Mouse (Mus musculus) spleen, adult 2 months (tissue): ENCODE results near the gene Ulk4. TPM values are rescaled to one million over a fixed set of nuclear protein-coding genes. Genes with fewer than 3 reads are reported as not detected.

Source experiments
- DNase-seq, 2 experiments: peaks; one replicate each; pipeline versions ENCODE4 v3.0.0 to v3.0.0-alpha.2; 2012 to 2021; ENCODE audit warnings: low spot score in 2 of 2, low read depth in 1 of 2
- H3K27ac ChIP-seq: fragments of 200-500 bp; 2 replicates; pipeline ENCODE4 v1.5.1; 2012; ENCODE audit warnings: low read length, inconsistent platforms; ENCODE audit not compliant: insufficient read depth
- H3K27me3 ChIP-seq: fragments of 200-500 bp; 2 replicates; pipeline ENCODE4 v1.6.1; 2012; ENCODE audit warnings: mild to moderate bottlenecking, moderate library complexity, low read length, inconsistent platforms; ENCODE audit not compliant: control insufficient read depth, insufficient read depth
- H3K36me3 ChIP-seq: fragments of 200-500 bp; 2 replicates; pipeline ENCODE4 v1.6.1; 2012; ENCODE audit warnings: mild to moderate bottlenecking, low read length, inconsistent platforms; ENCODE audit not compliant: control insufficient read depth, insufficient read depth
- H3K4me1 ChIP-seq: fragments of 200-500 bp; 2 replicates; pipeline ENCODE4 v1.6.1; 2011; ENCODE audit warnings: inconsistent platforms; ENCODE audit not compliant: control insufficient read depth, insufficient read depth, insufficient read length
- H3K4me3 ChIP-seq: fragments of 200-500 bp; 2 replicates; pipeline ENCODE4 v1.5.1; 2011; ENCODE audit warnings: mild to moderate bottlenecking, inconsistent platforms; ENCODE audit not compliant: insufficient read depth, insufficient read length; ENCODE audit errors: extremely low read depth
- CTCF ChIP-seq: fragments of 200-500 bp; IDR thresholded peaks from 2 replicates; pipeline ENCODE4 v1.5.1; 2011; ENCODE audit warnings: mild to moderate bottlenecking, inconsistent platforms; ENCODE audit not compliant: insufficient read depth, insufficient read length, insufficient replicate concordance; ENCODE audit errors: extremely low read depth
- POLR2A ChIP-seq: fragments of 200-500 bp; IDR thresholded peaks from 2 replicates; pipeline ENCODE4 v1.6.1; 2011; ENCODE audit warnings: low read depth, low read length, inconsistent platforms
- WGBS: fragments of 180-500 bp; shearing (Covaris S2); methylation state at CpG from one replicate; pipeline ENCODE4 v1.1.7; 2018; 5-methylcytosine and 5-hydroxymethylcytosine counted together
- polyA plus RNA-seq: library from polyadenylated mRNA; depleted of rRNA; stranded (reverse); fragments of >200 nt; gene quantifications from 2 replicates; pipeline ENCODE4 v1.2.3, GENCODE M21; 2012

Ulk4 gene
- polyA plus RNA-seq, 1 experiment: 0.39 TPM

DNA sequence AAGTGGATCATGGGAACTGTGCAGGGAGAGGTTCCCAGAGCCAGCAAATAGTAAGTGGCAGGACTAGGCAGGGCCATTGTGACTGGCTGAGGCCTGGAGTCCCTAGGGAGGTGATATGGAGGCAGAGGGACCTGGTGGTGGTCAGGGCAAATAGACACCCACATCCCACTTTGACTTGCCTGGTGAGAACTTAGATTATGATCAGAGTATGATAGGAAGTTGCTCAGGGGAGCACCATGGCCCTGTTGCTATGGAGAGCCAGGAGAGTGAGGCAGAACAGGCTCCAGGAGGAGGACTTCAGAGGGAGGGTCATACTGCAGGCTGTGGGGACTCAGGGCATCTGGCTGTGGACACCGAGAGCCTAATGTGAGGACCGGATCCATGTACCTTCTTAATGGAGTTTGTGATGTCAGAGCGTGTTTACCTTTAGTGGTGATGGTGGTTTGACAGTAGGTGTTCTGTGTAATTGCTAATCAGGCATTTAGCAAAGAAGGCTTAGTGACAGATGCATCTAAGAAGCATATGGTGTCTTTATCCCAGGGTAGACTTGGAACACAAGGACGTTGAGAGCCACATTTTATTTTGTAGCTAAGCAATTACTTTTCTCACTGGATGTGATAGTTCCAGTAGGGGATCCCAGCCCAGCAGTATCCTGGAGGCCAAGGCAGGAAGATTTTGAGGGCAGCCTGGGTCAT is 39.1 kb upstream of the Ulk4 start:
- no peaks in the 10 kb centered on the region for H3K27me3 ChIP-seq
- no peak for DNase-seq
- TF ChIP-seq CTCF (no peak), POLR2A (no peak)
- H3K4me1 ChIP-seq: peaks cover 31% of the 10 kb centered on the region
- 83% methylated on average over 4 of the region's 4 CpGs for WGBS
- peaks cover 4% of the 10 kb centered on the region; the same call in 1 of the 2 replicates for H3K36me3 ChIP-seq
- H3K4me3 ChIP-seq: no peak overlapping the region
- peak overlapping the region; percentile 76 for H3K27ac ChIP-seq

DNA sequence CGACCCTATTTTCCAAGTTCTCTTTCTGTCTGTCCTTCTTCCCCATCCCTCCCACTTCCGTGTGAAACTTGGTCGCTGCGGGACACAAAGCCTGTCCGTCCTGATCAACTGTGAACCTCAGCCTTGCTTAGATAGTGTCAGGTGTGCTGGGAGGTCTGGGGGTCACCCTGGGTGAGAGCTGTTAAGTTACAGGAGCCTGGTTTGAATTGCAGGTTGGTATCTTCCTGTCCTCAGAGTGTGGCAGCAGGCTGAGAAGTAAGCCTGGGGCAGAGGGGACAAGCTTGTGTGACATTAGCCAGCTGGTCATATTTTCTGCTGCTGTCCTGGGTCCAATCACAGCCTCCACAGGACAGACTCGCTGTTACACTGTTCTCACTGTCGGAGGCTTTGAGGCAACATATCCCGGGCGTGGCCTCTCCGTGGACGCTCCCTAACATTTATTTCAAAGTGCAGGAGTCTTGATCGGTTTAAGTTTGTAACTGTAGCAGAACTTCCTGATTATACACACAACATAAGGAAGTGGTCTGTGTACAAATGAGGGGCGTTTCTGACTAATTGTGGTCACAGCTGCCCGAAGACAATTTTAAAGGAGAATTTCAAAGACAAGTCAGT is 37.6 kb upstream of the Ulk4 start:
- Histone ChIP-seq H3K27ac (peak overlapping the region; percentile 84), H3K4me3 (peak overlapping the region; percentile 51; the same call in 1 of the 2 replicates), H3K27me3 (no peaks in the 10 kb centered on the region), H3K36me3 (peaks cover 1% of the 10 kb centered on the region; the same call in 1 of the 2 replicates), H3K4me1 (peaks cover 31% of the 10 kb centered on the region)
- DNase-seq: no peak
- WGBS: 4% methylated on average over 14 of the region's 14 CpGs
- no peak for TF ChIP-seq CTCF
- TF ChIP-seq POLR2A: no peak

DNA sequence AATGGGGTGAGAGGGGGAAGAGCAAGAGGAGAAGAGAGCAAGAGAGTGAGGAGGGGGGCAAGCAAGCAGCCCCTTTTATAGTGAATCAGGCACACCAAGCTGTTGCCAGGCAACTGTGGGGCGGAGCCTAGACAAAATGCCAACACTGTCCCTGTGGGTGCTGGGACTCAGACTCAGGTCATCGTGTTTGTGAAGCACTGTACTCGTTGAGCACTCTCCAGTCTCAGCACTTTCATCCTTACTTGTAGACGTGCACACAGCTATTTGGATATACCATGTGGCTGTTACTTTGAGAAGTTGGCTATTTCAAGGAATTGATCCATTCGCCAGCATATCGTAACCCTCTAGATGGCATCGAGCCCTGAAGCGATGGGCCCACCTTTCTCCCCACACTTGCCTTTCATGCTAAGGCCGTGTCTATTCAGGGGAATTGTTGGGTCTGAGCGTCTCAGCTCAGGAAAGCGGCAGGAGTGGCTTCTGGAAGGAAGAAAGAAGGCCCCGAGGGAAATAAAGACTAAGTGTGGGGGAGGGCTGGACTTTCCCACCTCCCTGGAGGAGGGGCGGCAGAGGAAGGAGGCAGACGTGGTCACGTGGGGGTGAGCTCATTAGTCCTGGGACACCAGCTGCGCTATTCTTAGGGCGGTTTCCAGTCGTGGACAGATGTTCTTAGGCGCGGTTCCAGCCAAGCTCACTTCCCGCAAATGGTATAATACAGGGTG is 36.8 kb upstream of the Ulk4 start:
- TF ChIP-seq CTCF: no peak
- TF ChIP-seq POLR2A: no peak
- H3K36me3 ChIP-seq: peaks cover 1% of the 10 kb centered on the region; the same call in 1 of the 2 replicates
- peak overlapping the region; percentile 84 for H3K27ac ChIP-seq
- H3K27me3 ChIP-seq: no peaks in the 10 kb centered on the region
- peak; percentile 64 to 78 for DNase-seq
- peaks cover 32% of the 10 kb centered on the region for H3K4me1 ChIP-seq
- 5% methylated on average over 21 of the region's 21 CpGs for WGBS
- peak overlapping the region; percentile 51 for H3K4me3 ChIP-seq

DNA sequence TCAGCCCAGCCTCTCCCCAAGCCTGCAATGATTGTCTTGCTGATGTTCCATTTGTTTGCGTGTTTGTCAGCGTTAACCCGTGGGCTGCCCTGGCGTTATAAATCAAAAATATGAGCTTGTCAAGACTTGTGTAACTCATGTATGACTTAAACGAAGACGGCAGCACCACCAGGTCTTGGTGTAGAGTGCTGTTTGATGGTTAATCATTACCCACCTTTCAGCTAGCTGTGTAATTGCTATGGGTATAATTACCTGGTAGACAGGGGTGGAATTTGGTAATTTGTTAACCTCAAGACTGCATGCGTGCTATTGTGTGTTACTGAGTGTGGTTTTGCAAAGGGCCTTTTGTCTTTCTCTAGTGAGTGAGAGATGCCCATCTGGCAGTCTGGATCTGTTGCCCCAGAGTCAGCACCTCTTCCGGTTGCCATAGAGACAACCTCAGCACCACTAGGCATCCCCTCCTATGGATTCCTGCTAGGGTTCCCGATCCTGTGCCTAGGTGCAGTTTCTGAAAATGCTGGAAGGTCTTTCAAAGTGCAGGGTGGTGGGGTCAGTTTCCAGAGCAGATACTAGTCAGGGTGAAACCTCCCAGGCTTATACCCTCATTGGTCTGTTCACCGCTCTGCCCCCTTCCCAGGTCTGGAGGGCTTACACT is 35.4 kb upstream of the Ulk4 start:
- no peak for DNase-seq
- Histone ChIP-seq H3K27ac (no peak overlapping the region), H3K27me3 (no peaks in the 10 kb centered on the region), H3K4me3 (no peak overlapping the region), H3K4me1 (peaks cover 28% of the 10 kb centered on the region), H3K36me3 (no peaks in the 10 kb centered on the region)
- 80% methylated on average over 10 of the region's 10 CpGs for WGBS
- TF ChIP-seq CTCF (no peak), POLR2A (no peak)

DNA sequence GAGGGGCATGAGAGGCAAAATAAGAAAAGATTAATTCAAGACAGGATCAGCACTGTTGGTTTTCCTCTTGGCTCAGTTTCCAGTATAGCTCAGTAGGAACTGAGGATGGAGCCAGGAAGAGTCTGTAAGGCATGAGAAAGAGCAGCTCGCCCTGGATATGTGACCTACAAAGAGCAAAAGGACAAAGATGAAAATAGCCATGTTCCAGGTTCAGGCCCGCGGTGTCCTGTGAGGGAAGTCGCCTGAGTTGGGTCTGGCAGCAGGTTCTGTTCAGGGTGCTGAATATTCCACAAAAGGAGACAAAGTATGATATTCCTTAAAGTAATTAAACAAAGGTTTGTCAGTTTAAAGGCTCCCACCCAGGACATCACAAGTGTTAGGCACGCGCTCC is 34.8 kb upstream of the Ulk4 start:
- Histone ChIP-seq H3K4me3 (no peak overlapping the region), H3K27me3 (no peaks in the 10 kb centered on the region), H3K4me1 (peaks cover 24% of the 10 kb centered on the region), H3K36me3 (no peaks in the 10 kb centered on the region), H3K27ac (no peak overlapping the region)
- TF ChIP-seq CTCF (no peak), POLR2A (no peak)
- no peak for DNase-seq
- WGBS: 92% methylated on average over 6 of the region's 6 CpGs

DNA sequence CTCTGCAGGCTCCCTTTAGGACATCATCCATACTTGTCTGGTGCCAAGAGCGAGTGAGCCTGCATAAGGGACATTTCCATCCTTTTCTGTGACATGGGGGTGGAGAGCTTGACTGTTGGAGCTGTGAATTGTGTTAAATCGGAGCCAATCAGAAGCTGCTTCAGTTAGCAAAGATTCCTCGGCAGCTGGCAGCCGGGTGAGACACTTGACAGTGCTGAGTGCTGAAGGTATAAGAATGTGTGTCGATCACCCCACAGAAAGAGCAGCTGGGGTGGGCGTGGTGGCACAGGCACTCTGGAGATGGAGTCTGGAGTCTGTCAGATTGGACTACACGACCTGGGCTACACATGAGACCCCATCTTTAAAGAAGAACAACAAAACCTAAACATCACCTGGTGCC is 33.5 kb upstream of the Ulk4 start:
- Histone ChIP-seq H3K27me3 (no peaks in the 10 kb centered on the region), H3K36me3 (no peaks in the 10 kb centered on the region), H3K4me1 (peaks cover 12% of the 10 kb centered on the region; the same call in 1 of the 2 replicates), H3K4me3 (no peak overlapping the region), H3K27ac (no peak overlapping the region)
- WGBS: 85% methylated on average over 7 of the region's 7 CpGs
- DNase-seq: no peak
- TF ChIP-seq POLR2A (no peak), CTCF (no peak)
